Mouse (Mus musculus) heart, adult 2 months (tissue): ENCODE data around the gene Ppm1b.

Experiments used
- EP300 ChIP-seq: fragments of 200-500 bp; IDR thresholded peaks from 2 replicates; pipeline ENCODE4 v1.6.1; 2011; ENCODE audit warnings: low read depth, low read length, control low read depth; ENCODE audit not compliant: insufficient read depth
- POLR2A ChIP-seq: fragments of 200-500 bp; IDR thresholded peaks from 2 replicates; pipeline ENCODE4 v1.6.1; 2011; ENCODE audit warnings: mild to moderate bottlenecking, low read depth, low read length, control low read depth; ENCODE audit not compliant: insufficient read depth

GRCm38 (mm10) chr17:84938215-84938614 lies 18.3 kb upstream of the Ppm1b start:
- TF ChIP-seq EP300 (no peak), POLR2A (no peak)
